Mouse (Mus musculus) stomach, embryonic 14.5 days (tissue): ENCODE results near the gene Hist1h4i. TPM values are rescaled to one million over a fixed set of nuclear protein-coding genes. Genes with fewer than 3 reads are reported as not detected.

Source experiments
- ATAC-seq: fragments of 200-750 bp; cut with Nextera tagmentation; 2 replicates; pipeline ENCODE4 v1.8.0; 2017; ENCODE audit warnings: low read depth, moderate TSS enrichment; ENCODE audit not compliant: insufficient number of reproducible peaks, insufficient read depth, low FRiP score
- H3K27ac ChIP-seq: fragments of 300-500 bp; sonication (generic); 2 replicates; pipeline ENCODE4 v1.5.1; 2014; ENCODE audit warnings: mild to moderate bottlenecking, low read length, moderate library complexity, mixed read lengths
- H3K27me3 ChIP-seq: fragments of 300-500 bp; sonication (generic); 2 replicates; pipeline ENCODE4 v1.6.1; 2014; ENCODE audit warnings: low read length, control low read depth, mixed read lengths; ENCODE audit not compliant: control insufficient read depth, insufficient read depth
- H3K36me3 ChIP-seq: fragments of 300-500 bp; sonication (generic); 2 replicates; pipeline ENCODE4 v1.6.1; 2014; ENCODE audit warnings: mild to moderate bottlenecking, control low read depth, low read length, moderate library complexity, mixed read lengths; ENCODE audit not compliant: control insufficient read depth, insufficient read depth
- H3K4me1 ChIP-seq: fragments of 300-500 bp; sonication (generic); 2 replicates; pipeline ENCODE4 v1.6.1; 2014; ENCODE audit warnings: low read length, control low read depth, mixed read lengths; ENCODE audit not compliant: control insufficient read depth, insufficient read depth
- H3K4me2 ChIP-seq: fragments of 300-500 bp; sonication (generic); replicated peaks from 2 replicates; pipeline ENCODE4 v1.6.1; 2014; ENCODE audit warnings: low read depth, low read length, control low read depth
- H3K4me3 ChIP-seq: fragments of 300-500 bp; sonication (generic); 2 replicates; pipeline ENCODE4 v1.5.1; 2014; ENCODE audit warnings: low read depth, low read length, control low read depth
- H3K9ac ChIP-seq: fragments of 300-500 bp; sonication (generic); replicated peaks from 2 replicates; pipeline ENCODE4 v1.6.1; 2014; ENCODE audit warnings: low read depth, mild to moderate bottlenecking, control low read depth, low read length, moderate library complexity, mixed read lengths
- H3K9me3 ChIP-seq: fragments of 300-500 bp; sonication (generic); 2 replicates; pipeline ENCODE4 v1.6.1; 2016; ENCODE audit warnings: low read depth, low read length, control low read depth; ENCODE audit not compliant: control insufficient read depth
- WGBS: fragments of 180-500 bp; shearing (Covaris S2); extraction: QIAGEN DNeasy Blood & Tissue Kit; methylation state at CpG from one replicate; pipeline ENCODE4 v1.1.7; 2014; 5-methylcytosine and 5-hydroxymethylcytosine counted together
- polyA plus RNA-seq: library from polyadenylated mRNA; unstranded; fragments of >200 nt; fragmentation: Nextera tagmentation; extraction: Ambion mirVana; gene quantifications from 2 replicates; pipeline ENCODE4 v1.2.1, GENCODE M21; 2014

Gene Hist1h4i
- polyA plus RNA-seq, 1 experiment from 2014 or later: 22.4 TPM

DNA sequence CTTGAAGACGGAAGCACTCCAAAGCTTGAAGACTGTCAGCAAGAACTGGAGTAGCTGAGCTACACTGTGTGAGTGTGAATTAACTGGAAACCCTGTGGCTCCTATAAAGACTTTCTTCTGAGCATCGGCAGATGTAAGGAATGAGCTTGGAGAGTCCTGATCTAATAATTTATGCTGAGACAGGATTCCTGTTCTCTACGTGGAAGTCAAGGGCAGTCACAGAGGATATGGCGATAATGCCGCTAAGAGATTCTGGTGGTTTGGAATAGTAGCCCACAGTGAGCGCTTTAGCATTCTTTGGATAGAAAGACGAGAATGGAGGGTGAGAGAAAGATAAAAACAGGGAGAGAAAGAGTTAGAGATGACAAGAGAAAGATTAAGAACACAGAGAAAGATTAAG is 33.3 kb downstream of the Hist1h4i start:
- peaks cover 4% of the 10 kb centered on the region; the same call in 1 of the 2 replicates for H3K4me1 ChIP-seq
- H3K27ac ChIP-seq: no peak overlapping the region
- no peak overlapping the region for H3K9ac ChIP-seq
- H3K27me3 ChIP-seq: peaks cover 65% of the 10 kb centered on the region
- H3K36me3 ChIP-seq: no peaks in the 10 kb centered on the region
- no peak overlapping the region for H3K4me2 ChIP-seq
- no peak for ATAC-seq
- 53% methylated on average over 7 of the region's 7 CpGs for WGBS
- no peak overlapping the region for H3K4me3 ChIP-seq
- no peaks in the 10 kb centered on the region for H3K9me3 ChIP-seq

GRCm38 (mm10) chr13:22007121-22007510 is 34.0 kb downstream of the Hist1h4i start:
- 5% methylated on average over 18 of the region's 18 CpGs for WGBS
- no peak overlapping the region for H3K27ac ChIP-seq
- no peaks in the 10 kb centered on the region for H3K36me3 ChIP-seq
- H3K27me3 ChIP-seq: peaks cover 61% of the 10 kb centered on the region
- H3K4me2 ChIP-seq: peak overlapping the region; percentile 87
- peaks cover 4% of the 10 kb centered on the region; the same call in 1 of the 2 replicates for H3K4me1 ChIP-seq
- no peak overlapping the region for H3K9ac ChIP-seq
- H3K4me3 ChIP-seq: peak overlapping the region; percentile 45
- no peak for ATAC-seq
- H3K9me3 ChIP-seq: no peaks in the 10 kb centered on the region

- Histone ChIP-seq H3K9me3 (no peaks in the 10 kb centered on the region), H3K36me3 (no peaks in the 10 kb centered on the region), H3K4me3 (peak overlapping the region; percentile 45), H3K27me3 (peaks cover 59% of the 10 kb centered on the region), H3K27ac (no peak overlapping the region), H3K4me1 (peaks cover 4% of the 10 kb centered on the region; the same call in 1 of the 2 replicates), H3K9ac (no peak overlapping the region), H3K4me2 (peak overlapping the region; percentile 87)
- WGBS: under 1% methylated on average over 38 of the region's 38 CpGs
- ATAC-seq: peak; percentile 87
These were observed 34.6 kb downstream of the Hist1h4i start for GRCm38 (mm10) chr13:22006334-22007120.

GRCm38 (mm10) chr13:22005605-22006333 is 35.4 kb downstream of the Hist1h4i start:
- no peak overlapping the region for H3K27ac ChIP-seq
- H3K27me3 ChIP-seq: peaks cover 67% of the 10 kb centered on the region
- peak; percentile 92 for ATAC-seq

DNA sequence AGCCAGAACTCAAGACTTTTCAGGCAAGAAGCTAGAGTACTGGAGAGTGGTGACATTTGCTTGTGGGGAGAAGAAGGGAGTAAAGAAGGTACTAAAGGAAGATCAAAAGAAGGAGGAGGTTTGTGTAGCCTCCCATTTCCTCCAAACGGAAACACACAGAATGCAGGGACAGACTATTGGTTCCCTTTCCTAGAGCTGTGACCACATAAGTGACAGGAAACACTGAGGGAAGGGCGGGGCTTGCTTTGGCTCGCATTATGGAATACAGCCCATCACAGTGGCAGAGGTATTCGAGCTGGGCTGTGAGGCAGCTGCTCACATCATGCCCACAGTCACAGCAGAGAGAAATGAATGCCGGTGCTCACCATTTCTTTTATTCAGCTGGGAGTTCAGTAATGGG is 39.3 kb downstream of the Hist1h4i start:
- WGBS: 24% methylated on average over 5 of the region's 5 CpGs
- Histone ChIP-seq H3K4me2 (no peak overlapping the region), H3K4me1 (peaks cover 4% of the 10 kb centered on the region; the same call in 1 of the 2 replicates), H3K4me3 (no peak overlapping the region), H3K36me3 (no peaks in the 10 kb centered on the region), H3K27me3 (peaks cover 77% of the 10 kb centered on the region), H3K9me3 (no peaks in the 10 kb centered on the region), H3K27ac (no peak overlapping the region), H3K9ac (no peak overlapping the region)
- ATAC-seq: no peak

More at GRCm38 (mm10) chr13:22005605-22006333, 35.4 kb downstream of the Hist1h4i start:
- Histone ChIP-seq H3K4me1 (peaks cover 4% of the 10 kb centered on the region; the same call in 1 of the 2 replicates), H3K9me3 (no peaks in the 10 kb centered on the region), H3K9ac (peak overlapping the region; percentile 37; the same call in 1 of the 2 replicates), H3K4me2 (peak overlapping the region; percentile 87), H3K4me3 (peak overlapping the region; percentile 45), H3K36me3 (no peaks in the 10 kb centered on the region)
- WGBS: under 1% methylated on average over 45 of the region's 45 CpGs

DNA sequence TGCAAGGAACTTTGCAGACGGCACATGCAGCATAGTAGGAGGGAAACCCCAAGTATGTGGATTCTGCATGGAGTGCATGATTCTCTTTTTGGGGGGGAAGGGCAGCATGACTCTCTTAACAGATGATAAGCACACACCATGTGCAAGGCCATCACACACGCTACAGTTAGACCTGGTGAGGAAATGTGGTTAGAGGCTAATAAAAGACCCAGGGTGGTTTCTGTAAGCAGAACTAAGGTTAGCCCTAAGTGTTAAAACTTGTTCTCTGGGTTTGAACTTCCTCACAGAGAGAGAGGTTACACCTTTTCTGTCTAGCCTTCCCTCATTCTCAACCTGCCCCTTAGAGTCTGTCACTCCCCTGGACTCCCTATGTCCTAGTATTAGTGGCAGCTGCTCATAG is 39.8 kb downstream of the Hist1h4i start:
- Histone ChIP-seq H3K4me2 (no peak overlapping the region), H3K27ac (no peak overlapping the region), H3K36me3 (no peaks in the 10 kb centered on the region), H3K9me3 (no peaks in the 10 kb centered on the region), H3K4me3 (no peak overlapping the region), H3K4me1 (0 out of 2 replicates have a peak, but pooled peaks cover under 1% of the 10 kb centered on the region), H3K27me3 (peaks cover 73% of the 10 kb centered on the region), H3K9ac (no peak overlapping the region)
- WGBS: 67% methylated on average over 2 of the region's 2 CpGs
- no peak for ATAC-seq

DNA sequence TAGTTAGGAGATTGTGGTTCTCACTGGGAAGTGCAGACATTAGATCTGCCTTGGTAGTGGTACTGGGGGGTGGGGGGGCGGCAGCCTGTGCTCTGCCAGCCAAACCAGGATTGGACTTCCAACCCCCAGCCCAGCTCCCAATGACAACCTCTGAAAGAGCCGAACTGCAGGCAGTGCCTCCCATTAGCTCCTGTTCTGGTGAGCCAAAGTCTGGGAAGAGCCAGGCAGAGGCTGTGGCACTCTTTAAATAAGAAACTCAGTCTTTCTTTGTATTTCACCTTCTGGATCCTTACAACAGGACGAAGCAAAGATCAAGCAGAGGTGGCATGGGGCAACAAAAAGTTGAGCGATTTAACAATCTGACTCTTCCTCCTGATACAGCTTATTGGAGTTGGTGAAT is 42.0 kb downstream of the Hist1h4i start:
- 48% methylated on average over 4 of the region's 4 CpGs for WGBS
- Histone ChIP-seq H3K9me3 (no peaks in the 10 kb centered on the region), H3K4me2 (no peak overlapping the region), H3K4me1 (0 out of 2 replicates have a peak, but pooled peaks cover 3% of the 10 kb centered on the region), H3K4me3 (no peak overlapping the region), H3K9ac (no peak overlapping the region), H3K36me3 (no peaks in the 10 kb centered on the region), H3K27ac (no peak overlapping the region), H3K27me3 (peaks cover 61% of the 10 kb centered on the region)
- no peak for ATAC-seq

DNA sequence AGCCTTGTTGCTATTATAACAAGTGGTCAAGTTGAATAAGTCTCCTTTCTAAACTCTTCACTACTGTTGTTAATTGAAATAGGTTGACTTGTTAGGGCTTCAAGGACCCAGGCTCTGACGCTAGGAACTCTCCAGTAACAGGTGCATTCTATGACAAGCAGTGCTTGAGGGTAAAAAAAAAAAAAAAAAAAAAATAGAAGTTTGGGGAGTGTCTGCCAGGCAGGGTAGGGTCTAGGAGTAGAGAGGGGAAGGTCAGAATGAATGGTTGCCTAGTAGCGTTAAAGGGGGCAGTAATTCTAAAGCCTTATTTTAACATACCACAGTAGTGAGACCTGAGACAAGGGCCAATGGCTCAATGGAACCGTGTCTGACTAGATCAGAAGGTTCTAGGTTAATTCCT is 42.8 kb downstream of the Hist1h4i start:
- no peaks in the 10 kb centered on the region for H3K36me3 ChIP-seq
- H3K4me3 ChIP-seq: no peak overlapping the region
- no peaks in the 10 kb centered on the region for H3K9me3 ChIP-seq
- 31% methylated on average over 3 of the region's 3 CpGs for WGBS
- H3K27me3 ChIP-seq: peaks cover 58% of the 10 kb centered on the region
- 0 out of 2 replicates have a peak, but pooled peaks cover 3% of the 10 kb centered on the region for H3K4me1 ChIP-seq
- no peak overlapping the region for H3K27ac ChIP-seq
- H3K4me2 ChIP-seq: no peak overlapping the region
- no peak for ATAC-seq
- H3K9ac ChIP-seq: no peak overlapping the region
